In genomic region chr10:46057362-46058198, GRCm38 (mm10) we compare ENCODE assay signal across 8 mouse cellular contexts.
DNase-seq lines count a peak whose midpoint lies in the region; ATAC-seq and TF ChIP-seq lines count a peak whose summit lies in the region.

No protein-coding gene starts in this region.

- H3K36me3 ChIP-seq in thymus, adult 2 months (ENCODE audit: control insufficient read depth, insufficient read depth, low read length): no peaks in the 10 kb centered on the region
- H3K36me3 ChIP-seq in intestine, postnatal 0 days (ENCODE audit: control insufficient read depth, insufficient read depth): no peaks in the 10 kb centered on the region
- H3K36me3 ChIP-seq in liver, postnatal 0 days (replicated peaks; ENCODE audit: insufficient read depth, low read length): no peaks in the 10 kb centered on the region

- 41% methylated on average over 14 of the region's 14 CpGs for WGBS in thymus, adult 2 months
- WGBS in intestine, postnatal 0 days: 33% methylated on average over 14 of the region's 14 CpGs
- 34% methylated on average over 14 of the region's 14 CpGs for WGBS in liver, postnatal 0 days (ENCODE audit: insufficient replicate concordance)

- TF ChIP-seq EP300 in liver, postnatal 0 days (IDR thresholded peaks at IDR 0.05; ENCODE audit: low read depth): no peak

- H3K9ac ChIP-seq in intestine, postnatal 0 days (ENCODE audit: low read depth, low read length): no peak overlapping the region
- no peak overlapping the region for H3K9ac ChIP-seq in liver, postnatal 0 days (replicated peaks)

- DNase-seq in thymus, adult 2 months: peak; percentile 2
- no peak for DNase-seq in thymus, adult 18-20 months
- peak; percentile 78 for DNase-seq in brain, embryonic 18.5 days (ENCODE audit: low read depth, low spot score)
- peak; percentile 5 for DNase-seq in fibroblast of lung, adult 2 months (ENCODE audit: low read depth)
- DNase-seq in liver, postnatal 0 days: peak; percentile 18
- peak; percentile 71 to 78 for DNase-seq in right cerebral cortex, adult 2 months (ENCODE audit: low spot score in 2 of 2)

- no peak overlapping the region for H3K4me2 ChIP-seq in intestine, postnatal 0 days (replicated peaks; ENCODE audit: low read depth)
- no peak overlapping the region for H3K4me2 ChIP-seq in liver, postnatal 0 days (ENCODE audit: low read depth, low read length)

- no peaks in the 10 kb centered on the region for H3K27me3 ChIP-seq in thymus, adult 2 months (ENCODE audit: control insufficient read depth, insufficient read depth, low read length)
- no peaks in the 10 kb centered on the region for H3K27me3 ChIP-seq in intestine, postnatal 0 days (replicated peaks; ENCODE audit: control insufficient read depth, insufficient read depth, low read length)
- H3K27me3 ChIP-seq in liver, postnatal 0 days (ENCODE audit: insufficient read depth, low read length): no peaks in the 10 kb centered on the region

- H3K4me3 ChIP-seq in thymus, adult 2 months (ENCODE audit: control insufficient read depth, insufficient read depth, low read length): no peak overlapping the region
- no peak overlapping the region for H3K4me3 ChIP-seq in intestine, postnatal 0 days (ENCODE audit: low read depth, low read length)
- no peak overlapping the region for H3K4me3 ChIP-seq in liver, postnatal 0 days (ENCODE audit: low read depth, low read length)

- no peak overlapping the region for H3K27ac ChIP-seq in thymus, adult 2 months (ENCODE audit: control insufficient read depth, insufficient read depth, low read length)
- no peak overlapping the region for H3K27ac ChIP-seq in intestine, postnatal 0 days (ENCODE audit: low read depth, low read length)
- H3K27ac ChIP-seq in liver, postnatal 0 days (ENCODE audit: low read depth): no peak overlapping the region

- ATAC-seq in intestine, postnatal 0 days: no peak
- no peak for ATAC-seq in liver, postnatal 0 days
- no peak for ATAC-seq in monocyte, adult 5-6 weeks (replicated peaks; ENCODE audit: insufficient number of reproducible peaks, low FRiP score, low TSS enrichment, poor library complexity, severe bottlenecking)

- H3K4me1 ChIP-seq in thymus, adult 2 months (replicated peaks; ENCODE audit: control insufficient read depth, insufficient read depth, low read length): no peaks in the 10 kb centered on the region
- no peaks in the 10 kb centered on the region for H3K4me1 ChIP-seq in intestine, postnatal 0 days (replicated peaks; ENCODE audit: control insufficient read depth, insufficient read depth, low read length)
- no peaks in the 10 kb centered on the region for H3K4me1 ChIP-seq in liver, postnatal 0 days (ENCODE audit: insufficient read depth)

- TF ChIP-seq POLR2A in thymus, adult 2 months (IDR thresholded peaks at IDR 0.05; ENCODE audit: control insufficient read depth, extremely low read depth, insufficient read depth, low read length, poor library complexity): no peak

- no peaks in the 10 kb centered on the region for H3K9me3 ChIP-seq in intestine, postnatal 0 days (ENCODE audit: control insufficient read depth)
- no peaks in the 10 kb centered on the region for H3K9me3 ChIP-seq in liver, postnatal 0 days (ENCODE audit: low read length)

- TF ChIP-seq CTCF in thymus, adult 2 months (IDR thresholded peaks at IDR 0.05; ENCODE audit: borderline replicate concordance, control insufficient read depth, extremely low read depth, insufficient read depth, low read length, poor library complexity): no peak
- peak; percentile 85 for TF ChIP-seq CTCF in intestine, postnatal 0 days (IDR thresholded peaks at IDR 0.05; ENCODE audit: low read depth)
- peak; percentile 76 for TF ChIP-seq CTCF in liver, postnatal 0 days (IDR thresholded peaks at IDR 0.05; ENCODE audit: low read depth)

Comparison
In these comparisons a context has a peak if more than half of its experiments do, and no peak if none do; other contexts are left out.
1. DNase-seq: peak in thymus, adult 2 months (single experiment), brain, embryonic 18.5 days (single experiment), fibroblast of lung, adult 2 months (single experiment), liver, postnatal 0 days (single experiment) and right cerebral cortex, adult 2 months (2 of 2); none in thymus, adult 18-20 months (0 of 2).